9 mouse cellular contexts compared by ENCODE assay signal in genomic region chr13:73772655-73773054, GRCm38 (mm10). TPM values are rescaled to one million over a fixed set of nuclear protein-coding genes. Genes with fewer than 3 reads are reported as not detected.
DNase-seq lines count a peak whose midpoint lies in the region; ATAC-seq and TF ChIP-seq lines count a peak whose summit lies in the region.
"Had no signal": no experiment of that assay in that cellular context is flagged by ENCODE, and none has a peak within 500 bp of the region (broad histone marks: within the 10 kb centered on the region; RNA-seq: fewer than 3 reads in every experiment).

No protein-coding gene starts in this region.

- intact Hi-C loops in heart, adult 2 months (cut with DNase I), result loop anchor here (2.0 kb wide), 1 partner anchor 44 kb away; no protein-coding TSS in a partner anchor
- intact Hi-C loops in left cerebral cortex, postnatal 4 days (cut with DNase I), result no loop called here

- H3K9me3 ChIP-seq in heart, embryonic 12.5 days (replicated peaks), result no peaks in the 10 kb centered on the region
- no peaks in the 10 kb centered on the region for H3K9me3 ChIP-seq in neural tube, embryonic 15.5 days (replicated peaks)

- TF ChIP-seq EP300 in heart, adult 2 months (IDR thresholded peaks at IDR 0.05; ENCODE audit: insufficient read depth, low read depth, low read length), result no peak

- peak; percentile 19; the same call in 1 of the 2 replicates for TF ChIP-seq POLR2A in heart, adult 2 months (IDR thresholded peaks at IDR 0.05; ENCODE audit: insufficient read depth, low read depth, low read length)
- TF ChIP-seq POLR2A in spleen, adult 2 months (IDR thresholded peaks at IDR 0.05; ENCODE audit: low read depth, low read length), result no peak

- 0 out of 2 replicates have a peak overlapping the region, but pooled peaks have one; percentile 18 for H3K4me3 ChIP-seq in heart, adult 2 months
- no peak overlapping the region for H3K4me3 ChIP-seq in heart, embryonic 12.5 days
- H3K4me3 ChIP-seq in spleen, adult 2 months (ENCODE audit: extremely low read depth, insufficient read depth, insufficient read length), result no peak overlapping the region
- no peak overlapping the region for H3K4me3 ChIP-seq in neural tube, embryonic 15.5 days (replicated peaks)

- no peak for ATAC-seq in heart, embryonic 12.5 days (ENCODE audit: insufficient number of reproducible peaks, low FRiP score)
- ATAC-seq in neural tube, embryonic 15.5 days (ENCODE audit: low FRiP score), result no peak

- DNase-seq in heart, adult 2 months, result no peak
- peak; percentile 19 to 27 for DNase-seq in spleen, adult 2 months (ENCODE audit: low read depth in 1 of 2, low spot score in 2 of 2)
- DNase-seq in spleen, adult 18-20 months, result no peak
- DNase-seq in lung, postnatal 14 days, result peak; percentile 40
- DNase-seq in cerebellum, adult 9-10 months, result no peak
- DNase-seq in left cerebral cortex, postnatal 4 days, result no peak

- no peaks in the 10 kb centered on the region for H3K27me3 ChIP-seq in heart, adult 2 months (ENCODE audit: control insufficient read depth, insufficient read depth, low read length)
- H3K27me3 ChIP-seq in heart, embryonic 12.5 days (replicated peaks), result no peaks in the 10 kb centered on the region
- no peaks in the 10 kb centered on the region for H3K27me3 ChIP-seq in spleen, adult 2 months (ENCODE audit: control insufficient read depth, insufficient read depth, low read length)
- no peaks in the 10 kb centered on the region for H3K27me3 ChIP-seq in neural tube, embryonic 15.5 days (replicated peaks)
- H3K27me3 ChIP-seq: CH12.LX had no signal

- H3K27ac ChIP-seq in heart, adult 2 months, result peak overlapping the region; percentile 86
- H3K27ac ChIP-seq in heart, embryonic 12.5 days (ENCODE audit: poor library complexity, severe bottlenecking), result no peak overlapping the region
- H3K27ac ChIP-seq in spleen, adult 2 months (ENCODE audit: insufficient read depth, low read length), result peak overlapping the region; percentile 93
- no peak overlapping the region for H3K27ac ChIP-seq in neural tube, embryonic 15.5 days (replicated peaks)

- 13% methylated on average over 2 of the region's 2 CpGs for WGBS in heart, adult 2 months
- 34% methylated on average over 2 of the region's 2 CpGs for WGBS in heart, embryonic 12.5 days
- 22% methylated on average over 2 of the region's 2 CpGs for WGBS in spleen, adult 2 months
- WGBS in neural tube, embryonic 15.5 days, result 65% methylated on average over 2 of the region's 2 CpGs

- no peak overlapping the region for H3K4me2 ChIP-seq in heart, embryonic 12.5 days
- no peak overlapping the region for H3K4me2 ChIP-seq in neural tube, embryonic 15.5 days

- H3K4me1 ChIP-seq in heart, adult 2 months (ENCODE audit: control insufficient read depth, insufficient read depth, low read length), result peaks cover 41% of the 10 kb centered on the region
- peaks cover 80% of the 10 kb centered on the region for H3K4me1 ChIP-seq in heart, embryonic 12.5 days (replicated peaks)
- H3K4me1 ChIP-seq in spleen, adult 2 months (ENCODE audit: control insufficient read depth, insufficient read depth, insufficient read length), result peaks cover 6% of the 10 kb centered on the region; the same call in 1 of the 2 replicates
- H3K4me1 ChIP-seq in neural tube, embryonic 15.5 days, result peaks cover 10% of the 10 kb centered on the region; the same call in 1 of the 2 replicates

- H3K36me3 ChIP-seq in heart, adult 2 months (ENCODE audit: control insufficient read depth, insufficient read depth, low read length), result peaks cover 18% of the 10 kb centered on the region
- peaks cover 8% of the 10 kb centered on the region for H3K36me3 ChIP-seq in heart, embryonic 12.5 days
- H3K36me3 ChIP-seq in spleen, adult 2 months (ENCODE audit: control insufficient read depth, insufficient read depth, low read length), result no peaks in the 10 kb centered on the region
- H3K36me3 ChIP-seq in neural tube, embryonic 15.5 days, result no peaks in the 10 kb centered on the region

- H3K9ac ChIP-seq in heart, adult 2 months (ENCODE audit: low read depth, low read length), result peak overlapping the region; percentile 12; the same call in 1 of the 2 replicates
- no peak overlapping the region for H3K9ac ChIP-seq in heart, embryonic 12.5 days
- no peak overlapping the region for H3K9ac ChIP-seq in neural tube, embryonic 15.5 days (replicated peaks)

- peaks cover 6% of the 10 kb centered on the region; the same call in 1 of the 2 replicates for H3K79me2 ChIP-seq in heart, adult 2 months (replicated peaks; ENCODE audit: control insufficient read depth, insufficient read depth, low read length)

- TF ChIP-seq CTCF in heart, adult 2 months (IDR thresholded peaks at IDR 0.05), result peak; percentile 60
- peak; percentile 28; the same call in 1 of the 2 replicates for TF ChIP-seq CTCF in spleen, adult 2 months (IDR thresholded peaks at IDR 0.05; ENCODE audit: extremely low read depth, insufficient read depth, insufficient read length, insufficient replicate concordance)

RNA-seq across cellular contexts. Expression of gene Slc12a7, which starts 39.8 kb away (rescaled TPM):
- total RNA-seq in heart, adult 2 months (2021), result 100 to 1,000 TPM; 177 to 190 TPM
- polyA plus RNA-seq in heart, adult 2 months (2012; rRNA removed), result 154 and 215 TPM in 2 replicates
- polyA plus RNA-seq in heart, embryonic 12.5 days (2016; fragmentation: Nextera tagmentation; extraction: Ambion mirVana), result 52.1 and 53.2 TPM in 2 replicates
- 56.2 and 60.2 TPM in 2 replicates for polyA plus RNA-seq in spleen, adult 2 months (2012; rRNA removed)
- polyA plus RNA-seq in neural tube, embryonic 15.5 days (2015; fragmentation: Nextera tagmentation; extraction: Ambion mirVana), result 7.4 and 10.2 TPM in 2 replicates
- total RNA-seq in left cerebral cortex, postnatal 4 days (2021), result 10 to 100 TPM; 12.1 to 12.3 TPM

Comparison
In these comparisons a context has a peak if more than half of its experiments do, and no peak if none do; other contexts are left out.
1. DNase-seq: peak in spleen, adult 2 months (2 of 2) and lung, postnatal 14 days (single experiment); none in heart, adult 2 months (0 of 2), spleen, adult 18-20 months (0 of 2), cerebellum, adult 9-10 months (single experiment) and left cerebral cortex, postnatal 4 days (single experiment).
2. H3K27ac ChIP-seq: peak in heart, adult 2 months (single experiment) and spleen, adult 2 months (single experiment); none in heart, embryonic 12.5 days (single experiment) and neural tube, embryonic 15.5 days (single experiment).